Mouse (Mus musculus) megakaryocyte, embryonic 14.5 days (primary cell): Measurements from ENCODE around the gene 1700061G19Rik. TPM values are rescaled to one million over a fixed set of nuclear protein-coding genes. Genes with fewer than 3 reads are reported as not detected.

Experiments used
- H3K27me3 ChIP-seq: replicated peaks from 2 replicates; pipeline ENCODE3; 2012; ENCODE audit warnings: inconsistent platforms
- H3K36me3 ChIP-seq: replicated peaks from 2 replicates; pipeline ENCODE3; 2012; ENCODE audit warnings: low read length, inconsistent platforms, mixed read lengths
- H3K4me1 ChIP-seq: 2 replicates; pipeline ENCODE4 v1.6.1; 2012; ENCODE audit warnings: inconsistent platforms
- H3K4me3 ChIP-seq: replicated peaks from 2 replicates; pipeline ENCODE3; 2012; ENCODE audit warnings: moderate library complexity, mild to moderate bottlenecking, inconsistent platforms
- H3K9me3 ChIP-seq: 2 replicates; pipeline ENCODE4 v1.6.1; 2012; ENCODE audit warnings: inconsistent platforms
- FLI1 ChIP-seq: IDR thresholded peaks from 2 replicates; pipeline ENCODE4 v1.6.1; 2012; ENCODE audit warnings: low read length, inconsistent platforms, mixed read lengths
- GATA1 ChIP-seq: IDR thresholded peaks from 3 replicates; pipeline ENCODE4 v1.6.1; 2012; ENCODE audit warnings: mixed read lengths, low read length, inconsistent platforms, borderline replicate concordance
- polyA plus RNA-seq: library from polyadenylated mRNA; stranded (reverse); fragments of >175 nt; gene quantifications from 2 replicates; pipeline ENCODE4 v1.2.3, GENCODE M21; 2012; ENCODE audit warnings: low replicate concordance; ENCODE audit not compliant: insufficient read depth

Gene 1700061G19Rik
- polyA plus RNA-seq, 1 experiment, result 0.36 TPM

- peaks cover 34% of the 10 kb centered on the region for H3K4me1 ChIP-seq
- no peak overlapping the region for H3K4me3 ChIP-seq
- H3K36me3 ChIP-seq, result no peaks in the 10 kb centered on the region
- TF ChIP-seq GATA1, result no peak
- no peak for TF ChIP-seq FLI1
- peaks cover 26% of the 10 kb centered on the region for H3K27me3 ChIP-seq
- H3K9me3 ChIP-seq, result peaks cover 36% of the 10 kb centered on the region
Measured at GRCm38 (mm10) chr17:56870287-56870953, 4.9 kb upstream of the 1700061G19Rik start.

- no peaks in the 10 kb centered on the region for H3K36me3 ChIP-seq
- peaks cover 42% of the 10 kb centered on the region for H3K4me1 ChIP-seq
- H3K27me3 ChIP-seq, result peaks cover 26% of the 10 kb centered on the region
- TF ChIP-seq FLI1, result no peak
- no peak for TF ChIP-seq GATA1
- peaks cover 22% of the 10 kb centered on the region for H3K9me3 ChIP-seq
- no peak overlapping the region for H3K4me3 ChIP-seq
Measured at GRCm38 (mm10) chr17:56871767-56872166, 3.5 kb upstream of the 1700061G19Rik start.

- H3K36me3 ChIP-seq, result no peaks in the 10 kb centered on the region
- H3K9me3 ChIP-seq, result peaks cover 15% of the 10 kb centered on the region
- peaks cover 42% of the 10 kb centered on the region for H3K4me1 ChIP-seq
- no peak for TF ChIP-seq FLI1
- no peak overlapping the region for H3K4me3 ChIP-seq
- peaks cover 27% of the 10 kb centered on the region for H3K27me3 ChIP-seq
Measured at GRCm38 (mm10) chr17:56872512-56872911, 2.8 kb upstream of the 1700061G19Rik start.

GRCm38 (mm10) chr17:56874237-56874636 lies 1.0 kb upstream of the 1700061G19Rik start, which contains the start of gene Acsbg2:
Acsbg2 (minus strand) TSS chr17:56874447.
- H3K36me3 ChIP-seq, result no peaks in the 10 kb centered on the region
- TF ChIP-seq GATA1 (no peak), FLI1 (no peak)
- H3K9me3 ChIP-seq, result peaks cover 5% of the 10 kb centered on the region; the same call in 1 of the 2 replicates
- peaks cover 27% of the 10 kb centered on the region for H3K27me3 ChIP-seq
- peak within 1 kb of the TSS; percentile 5 for H3K4me3 ChIP-seq
- H3K4me1 ChIP-seq, result peaks cover 45% of the 10 kb centered on the region

- no peak overlapping the region for H3K4me3 ChIP-seq
- peaks cover 42% of the 10 kb centered on the region for H3K4me1 ChIP-seq
- H3K36me3 ChIP-seq, result no peaks in the 10 kb centered on the region
- TF ChIP-seq FLI1 (no peak), GATA1 (no peak)
- H3K9me3 ChIP-seq, result no peaks in the 10 kb centered on the region
- peaks cover 34% of the 10 kb centered on the region for H3K27me3 ChIP-seq
Measured at GRCm38 (mm10) chr17:56876465-56876864, 1.2 kb downstream of the 1700061G19Rik start.

- Histone ChIP-seq H3K9me3 (no peaks in the 10 kb centered on the region), H3K27me3 (peaks cover 32% of the 10 kb centered on the region), H3K4me1 (peaks cover 39% of the 10 kb centered on the region), H3K36me3 (no peaks in the 10 kb centered on the region), H3K4me3 (no peak overlapping the region)
- no peak for TF ChIP-seq FLI1
Measured at GRCm38 (mm10) chr17:56876981-56877380, 1.7 kb downstream of the 1700061G19Rik start.

- H3K9me3 ChIP-seq, result no peaks in the 10 kb centered on the region
- H3K27me3 ChIP-seq, result peaks cover 30% of the 10 kb centered on the region
- no peaks in the 10 kb centered on the region for H3K36me3 ChIP-seq
- TF ChIP-seq FLI1 (no peak), GATA1 (no peak)
- peaks cover 35% of the 10 kb centered on the region for H3K4me1 ChIP-seq
- no peak overlapping the region for H3K4me3 ChIP-seq
Measured at GRCm38 (mm10) chr17:56877426-56877825, 2.1 kb downstream of the 1700061G19Rik start.

- TF ChIP-seq FLI1, result no peak
- no peak for TF ChIP-seq GATA1
- H3K36me3 ChIP-seq, result peaks cover 14% of the 10 kb centered on the region
- peaks cover 6% of the 10 kb centered on the region for H3K9me3 ChIP-seq
- peaks cover 17% of the 10 kb centered on the region for H3K27me3 ChIP-seq
- peak overlapping the region; percentile 23 for H3K4me3 ChIP-seq
- peaks cover 36% of the 10 kb centered on the region for H3K4me1 ChIP-seq
Measured at GRCm38 (mm10) chr17:56883612-56884011, 8.3 kb downstream of the 1700061G19Rik start.

- Histone ChIP-seq H3K27me3 (peaks cover 17% of the 10 kb centered on the region), H3K36me3 (peaks cover 21% of the 10 kb centered on the region), H3K9me3 (peaks cover 6% of the 10 kb centered on the region), H3K4me1 (peaks cover 40% of the 10 kb centered on the region), H3K4me3 (no peak overlapping the region)
- TF ChIP-seq GATA1 (no peak), FLI1 (no peak)
Measured at GRCm38 (mm10) chr17:56884331-56884730, 9.1 kb downstream of the 1700061G19Rik start.

GRCm38 (mm10) chr17:56884809-56885208 lies 9.5 kb downstream of the 1700061G19Rik start:
- Histone ChIP-seq H3K9me3 (peaks cover 6% of the 10 kb centered on the region), H3K36me3 (peaks cover 24% of the 10 kb centered on the region), H3K27me3 (peaks cover 17% of the 10 kb centered on the region), H3K4me1 (peaks cover 45% of the 10 kb centered on the region), H3K4me3 (no peak overlapping the region)
- no peak for TF ChIP-seq GATA1
- no peak for TF ChIP-seq FLI1
